Mouse (Mus musculus) layer of hippocampus, adult 11-12 months (tissue): Measurements from ENCODE around the gene AC141477.1.

Experiments used
- DNase-seq: peaks from one replicate; pipeline ENCODE4 v3.0.0; 2022; ENCODE audit warnings: low spot score

Gene AC141477.1

GRCm38 (mm10) chr10:76408520-76408919, 31.7 kb downstream of the AC141477.1 start:
- DNase-seq = no peak

DNA sequence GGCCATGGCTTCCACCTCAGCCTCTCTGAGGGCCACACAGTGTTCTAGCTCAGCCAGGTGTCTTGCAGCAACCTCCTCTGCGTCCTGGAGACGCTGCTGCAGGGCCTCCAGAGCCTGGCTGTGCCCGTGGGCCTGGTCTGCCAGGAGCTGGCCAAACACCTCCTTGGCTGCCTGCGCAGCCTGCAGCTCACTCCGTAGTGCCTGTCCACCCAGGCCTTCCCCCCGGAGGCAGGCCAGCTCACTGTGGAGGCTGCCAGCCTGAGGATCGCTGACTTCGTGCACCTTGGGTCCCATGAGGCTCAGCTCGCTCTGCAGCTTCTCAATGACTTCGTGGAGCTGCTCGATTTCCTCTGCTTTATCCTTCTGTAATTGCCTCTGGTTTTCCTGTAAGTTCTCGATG, 47.6 kb downstream of the AC141477.1 start:
- DNase-seq = no peak

DNA sequence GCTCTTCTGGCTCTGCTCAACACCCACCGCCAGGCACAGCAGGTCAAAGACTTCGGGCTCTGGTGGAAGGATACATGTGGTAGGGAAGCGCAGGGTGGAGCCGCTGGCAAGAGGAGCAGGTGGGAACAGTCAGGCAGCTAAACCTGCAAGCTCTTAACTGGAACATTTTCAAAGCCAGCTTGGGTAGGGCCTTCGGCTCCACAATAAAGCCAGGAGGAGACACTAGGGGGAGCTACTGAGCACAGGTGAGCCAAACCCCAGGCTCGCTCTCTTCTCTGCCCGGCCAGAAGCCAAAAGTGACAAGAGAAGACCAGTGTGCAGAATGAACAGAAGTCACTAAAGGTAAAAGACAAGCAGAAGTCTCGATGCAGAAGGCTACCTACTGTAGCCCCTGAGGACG, 48.5 kb downstream of the AC141477.1 start:
- DNase-seq = peak; percentile 31

DNA sequence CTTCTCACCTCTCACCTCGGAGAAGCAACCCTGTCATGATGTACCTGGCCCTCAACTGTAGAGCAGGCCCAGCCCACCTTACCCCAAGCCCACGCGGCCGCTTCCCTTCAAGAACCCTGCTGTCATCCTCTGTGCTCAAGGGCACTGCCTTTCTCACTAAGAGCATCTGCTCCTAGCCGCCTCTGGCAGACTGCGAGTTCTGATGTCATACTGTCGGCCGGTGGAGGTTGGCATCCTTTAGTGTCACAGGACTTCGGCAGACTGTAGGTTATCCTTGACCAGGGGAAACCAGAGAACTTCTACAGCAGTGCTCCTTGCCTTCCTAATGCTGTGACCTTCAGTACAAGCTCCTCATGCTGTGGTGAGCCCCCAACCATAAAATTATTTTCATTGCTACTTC, 49.1 kb downstream of the AC141477.1 start:
- DNase-seq = no peak
